Mouse (Mus musculus): ENCODE data around the gene Aplp2. TPM values are rescaled to one million over a fixed set of nuclear protein-coding genes. Genes with fewer than 3 reads are reported as not detected.

The Aplp2 gene
- total RNA-seq, 2 experiments from 2014 or later: 305 to 324 TPM

GRCm38 (mm10) chr9:31130357-31131204, 81.0 kb downstream of the Aplp2 start:
- no peak for DNase-seq
- intact Hi-C loops (cut with DNase I): no loop called here

- no peak for DNase-seq
- intact Hi-C loops (cut with DNase I): no loop called here
Observed at GRCm38 (mm10) chr9:31129956-31130355, 81.7 kb downstream of the Aplp2 start.

- intact Hi-C loops (cut with DNase I): no loop called here
- no peak for DNase-seq
Observed at GRCm38 (mm10) chr9:31127876-31128465, 83.6 kb downstream of the Aplp2 start.

GRCm38 (mm10) chr9:31126079-31126478, 85.5 kb downstream of the Aplp2 start:
- DNase-seq: no peak
- intact Hi-C loops (cut with DNase I): no loop called here

- intact Hi-C loops (cut with DNase I): no loop called here
- DNase-seq: no peak
Observed at GRCm38 (mm10) chr9:31122464-31123030, 89.1 kb downstream of the Aplp2 start.

- intact Hi-C loops (cut with DNase I): no loop called here
- DNase-seq: no peak
Observed at GRCm38 (mm10) chr9:31120533-31120915, 91.1 kb downstream of the Aplp2 start.

GRCm38 (mm10) chr9:31119882-31120532, 91.6 kb downstream of the Aplp2 start:
- no peak for DNase-seq
- intact Hi-C loops (cut with DNase I): no loop called here

- no peak for DNase-seq
- intact Hi-C loops (cut with DNase I): no loop called here
Observed at GRCm38 (mm10) chr9:31119405-31119804, 92.2 kb downstream of the Aplp2 start.

GRCm38 (mm10) chr9:31118520-31119298, 92.9 kb downstream of the Aplp2 start:
- intact Hi-C loops (cut with DNase I): no loop called here
- no peak for DNase-seq

- no peak for DNase-seq
- intact Hi-C loops (cut with DNase I): no loop called here
Observed at GRCm38 (mm10) chr9:31117488-31117887, 94.1 kb downstream of the Aplp2 start.

GRCm38 (mm10) chr9:31117088-31117487, 94.5 kb downstream of the Aplp2 start:
- DNase-seq: no peak
- intact Hi-C loops (cut with DNase I): no loop called here

GRCm38 (mm10) chr9:31115586-31115985, 96.0 kb downstream of the Aplp2 start:
- intact Hi-C loops (cut with DNase I): no loop called here
- no peak for DNase-seq

GRCm38 (mm10) chr9:31108464-31108863, 103.2 kb downstream of the Aplp2 start:
- no peak for DNase-seq
- intact Hi-C loops (cut with DNase I): no loop called here

Other genes with a start within 250 kb of the Aplp2 start
- gene Zbtb44, start 181.2 kb downstream of the Aplp2 start, total RNA-seq (2021): 10 to 100 TPM; 44.9 TPM
- gene St14, start 80.0 kb downstream of the Aplp2 start, total RNA-seq (2021): under 1 TPM; 0.34 to 0.40 TPM
- gene Prdm10, start 68.7 kb upstream of the Aplp2 start, total RNA-seq (2021): 10 to 100 TPM; 26.0 to 27.0 TPM
- 10 to 100 TPM; 42.1 to 42.6 TPM for gene Nfrkb, start 174.4 kb upstream of the Aplp2 start, total RNA-seq (2021)